Mouse (Mus musculus): ENCODE results near the gene Phyhipl.

DNA sequence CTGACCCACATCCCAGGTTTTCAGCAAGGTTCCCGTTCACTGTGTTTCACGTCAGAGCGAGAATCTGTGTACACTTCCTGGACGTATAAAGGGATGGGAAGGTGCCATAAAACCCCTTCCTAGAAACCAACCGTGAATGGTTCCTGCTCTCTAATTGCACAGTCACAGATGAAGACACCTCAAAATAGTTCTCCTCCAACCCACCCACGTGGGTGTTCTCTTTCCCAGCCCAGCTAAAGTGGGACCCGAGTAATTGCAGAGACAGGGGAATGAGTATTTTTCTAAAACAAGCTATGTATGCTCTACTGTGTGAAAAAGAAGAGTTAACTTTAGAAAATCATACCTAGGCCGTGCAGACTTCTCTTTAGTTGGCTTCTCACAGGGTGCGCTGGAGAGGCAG, 140.9 kb downstream of the Phyhipl start:
- TF ChIP-seq POLR2A (IDR thresholded peaks at IDR 0.05; ENCODE audit: control insufficient read depth, extremely low read depth, insufficient read depth, low read length, poor library complexity) (no peak), CTCF (IDR thresholded peaks at IDR 0.05; ENCODE audit: borderline replicate concordance, control insufficient read depth, extremely low read depth, insufficient read depth, low read length, poor library complexity) (no peak)

Data from thymus, adult 2 months (tissue).